ENCODE assay signal across 16 mouse cellular contexts in the genomic region with DNA sequence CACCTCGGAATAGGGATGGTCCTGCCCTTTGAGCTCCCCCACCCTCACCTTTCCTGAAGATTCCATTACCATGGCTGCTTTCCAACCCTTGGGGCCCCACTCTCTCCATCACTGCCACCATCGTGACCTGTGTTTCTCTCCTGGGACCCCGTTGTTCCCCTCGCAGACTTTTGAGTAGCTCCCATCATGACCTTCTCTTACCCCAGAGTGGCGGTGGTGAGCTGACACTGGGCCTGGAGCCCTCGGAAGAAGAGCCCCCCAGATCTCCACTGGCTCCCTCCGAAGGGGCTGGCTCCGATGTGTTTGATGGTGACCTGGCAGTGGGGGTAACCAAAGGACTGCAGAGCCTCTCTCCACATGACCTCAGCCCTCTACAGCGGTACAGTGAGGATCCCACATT. TPM values are rescaled to one million over a fixed set of nuclear protein-coding genes. Genes with fewer than 3 reads are reported as not detected.
"Had no signal": no experiment of that assay in that cellular context is flagged by ENCODE, and none has a peak within 500 bp of the region (broad histone marks: within the 10 kb centered on the region; RNA-seq: fewer than 3 reads in every experiment).

No protein-coding gene starts in this region.

- DNase-seq: left cerebral cortex, postnatal 4 days; liver; liver, embryonic 13.5 days; liver, postnatal 0 days; lung, adult 18-20 months; lung, adult 2 months; lung, embryonic 14.5 days; lung, postnatal 10 days; lung, postnatal 14 days; lung, postnatal 36 days; midbrain, embryonic 14.5 days had no signal

RNA-seq across cellular contexts. Expression of gene Grb7, which starts 10.5 kb away (rescaled TPM):
- total RNA-seq: megakaryocyte progenitor cell, adult 5-6 weeks; megakaryocyte, adult 5-6 weeks had no signal

RNA-seq across cellular contexts. Expression of gene Erbb2, which starts 23.5 kb away (rescaled TPM):
- total RNA-seq: megakaryocyte progenitor cell, adult 5-6 weeks; megakaryocyte, adult 5-6 weeks; megakaryocyte-erythroid progenitor cell, adult 5-6 weeks had no signal

RNA-seq across cellular contexts. Expression of gene Pnmt, which starts 49.5 kb away (rescaled TPM):
- total RNA-seq: liver, adult 2 months; megakaryocyte progenitor cell, adult 5-6 weeks; megakaryocyte, adult 5-6 weeks; megakaryocyte-erythroid progenitor cell, adult 5-6 weeks; monocyte, adult 5-6 weeks had no signal
